Mouse (Mus musculus) MEL (cell line): ENCODE measurements at regions not wholly inside any gene's neighbourhood (a gene's known extent, or its start where the extent isn't known, plus 50 kb on each side); places are given as distances from the start of the nearest gene placed in this dataset.

Source experiments
- DNase-seq: peaks from one replicate; pipeline ENCODE4 v3.0.0; 2011; ENCODE audit warnings: low read depth, low spot score
- H3K27ac ChIP-seq: 2 replicates; pipeline ENCODE4 v1.5.1; 2012; ENCODE audit warnings: low read depth, mild to moderate bottlenecking, control low read depth, low read length, moderate library complexity; ENCODE audit not compliant: control insufficient read depth
- H3K27me3 ChIP-seq, 2 experiments: fragments of 150-350 bp in 1 of 2; sonication (generic) in 1 of 2; 2 replicates each; pipeline ENCODE4 v1.6.1; 2012; ENCODE audit warnings: low read length in 2 of 2, mild to moderate bottlenecking in 2 of 2, improper control_type of control experiment in 1 of 2, moderate library complexity in 1 of 2; ENCODE audit not compliant: insufficient read depth in 2 of 2, control insufficient read depth in 1 of 2
- H3K36me3 ChIP-seq, 2 experiments: 2 replicates each; pipeline ENCODE4 v1.6.1; 2012 to 2014; ENCODE audit warnings: low read length in 2 of 2, improper control_type of control experiment in 1 of 2, inconsistent platforms in 1 of 2, mild to moderate bottlenecking in 1 of 2; ENCODE audit not compliant: insufficient read depth in 2 of 2, control insufficient read depth in 1 of 2
- H3K4me1 ChIP-seq, 2 experiments: fragments of 150-350 bp in 1 of 2; sonication (generic) in 1 of 2; 2 replicates each; pipeline ENCODE4 v1.6.1; 2012; ENCODE audit warnings: low read length in 2 of 2, improper control_type of control experiment in 1 of 2, mild to moderate bottlenecking in 1 of 2; ENCODE audit not compliant: insufficient read depth in 2 of 2, control insufficient read depth in 1 of 2
- H3K4me3 ChIP-seq, 2 experiments: fragments of 150-350 bp in 1 of 2; sonication (generic) in 1 of 2; 2 replicates each; pipeline ENCODE4 v1.5.1; 2012; ENCODE audit warnings: low read depth in 2 of 2, low read length in 2 of 2, mild to moderate bottlenecking in 2 of 2, moderate library complexity in 2 of 2, control low read depth in 1 of 2, improper control_type of control experiment in 1 of 2; ENCODE audit not compliant: control insufficient read depth in 1 of 2, insufficient read depth in 1 of 2
- H3K79me2 ChIP-seq: 2 replicates; pipeline ENCODE4 v1.6.1; 2012; ENCODE audit warnings: mild to moderate bottlenecking, low read length, moderate library complexity; ENCODE audit not compliant: control insufficient read depth, poor library complexity, insufficient read depth
- H3K9ac ChIP-seq: 2 replicates; pipeline ENCODE4 v1.6.1; 2012; ENCODE audit warnings: low read depth, mild to moderate bottlenecking, control low read depth, low read length, moderate library complexity; ENCODE audit not compliant: control insufficient read depth, poor library complexity, severe bottlenecking
- H3K9me3 ChIP-seq: fragments of 150-350 bp; sonication (generic); replicated peaks from 2 replicates; pipeline ENCODE4 v1.6.1; 2012; ENCODE audit warnings: mild to moderate bottlenecking, low read length, improper control_type of control experiment, moderate library complexity; ENCODE audit not compliant: insufficient read depth
- BHLHE40 ChIP-seq: IDR thresholded peaks from 2 replicates; pipeline ENCODE4 v1.6.1; 2012; ENCODE audit warnings: low read depth, mild to moderate bottlenecking, inconsistent platforms, low read length, improper control_type of control experiment, borderline replicate concordance
- CHD1 ChIP-seq: IDR thresholded peaks from 2 replicates; pipeline ENCODE4 v1.6.1; 2012; ENCODE audit warnings: low read depth, mild to moderate bottlenecking, inconsistent platforms, low read length, improper control_type of control experiment
- CHD2 ChIP-seq: IDR thresholded peaks from 2 replicates; pipeline ENCODE4 v1.6.1; 2011; ENCODE audit warnings: low read length, improper control_type of control experiment
- CTCF ChIP-seq, 3 experiments: IDR thresholded peaks in 2 of 3; conservative IDR thresholded peaks in 1 of 3; 2 replicates each; pipeline ENCODE4 v1.5.1; 2011 to 2012; ENCODE audit warnings: low read length in 3 of 3, low read depth in 2 of 3, mild to moderate bottlenecking in 2 of 3, improper control_type of control experiment in 1 of 3, inconsistent platforms in 1 of 3, mixed read lengths in 1 of 3, moderate library complexity in 1 of 3; ENCODE audit not compliant: control insufficient read depth in 1 of 3, insufficient read depth in 1 of 3, poor library complexity in 1 of 3, severe bottlenecking in 1 of 3
- ELF1 ChIP-seq: IDR thresholded peaks from 2 replicates; pipeline ENCODE4 v1.6.1; 2014; ENCODE audit warnings: low read depth, mild to moderate bottlenecking, inconsistent platforms, low read length, improper control_type of control experiment, moderate library complexity
- GABPA ChIP-seq: IDR thresholded peaks from 2 replicates; pipeline ENCODE4 v1.6.1; 2012; ENCODE audit warnings: low read depth, mild to moderate bottlenecking, inconsistent platforms, low read length, improper control_type of control experiment, moderate library complexity
- HCFC1 ChIP-seq: IDR thresholded peaks from 2 replicates; pipeline ENCODE4 v1.6.1; 2012; ENCODE audit warnings: low read depth, mild to moderate bottlenecking, inconsistent platforms, low read length, improper control_type of control experiment, moderate library complexity
- JUND ChIP-seq: IDR thresholded peaks from 2 replicates; pipeline ENCODE4 v1.6.1; 2011; ENCODE audit warnings: low read depth, mild to moderate bottlenecking, improper control_type of control experiment, low read length
- MAFK ChIP-seq: IDR thresholded peaks from 2 replicates; pipeline ENCODE4 v1.6.1; 2011; ENCODE audit warnings: low read depth, mild to moderate bottlenecking, low read length, improper control_type of control experiment, borderline replicate concordance
- NRF1 ChIP-seq: IDR thresholded peaks from 2 replicates; pipeline ENCODE4 v1.6.1; 2014; ENCODE audit warnings: low read depth, mild to moderate bottlenecking, inconsistent platforms, low read length, improper control_type of control experiment, moderate library complexity; ENCODE audit not compliant: poor library complexity, insufficient read depth, severe bottlenecking
- POLR2A ChIP-seq, 2 experiments: IDR thresholded peaks; 2 replicates each; pipeline ENCODE4 v1.6.1; 2011 to 2012; ENCODE audit warnings: low read length in 2 of 2, mild to moderate bottlenecking in 2 of 2, control low read depth in 1 of 2, improper control_type of control experiment in 1 of 2, low read depth in 1 of 2, moderate library complexity in 1 of 2; ENCODE audit not compliant: control insufficient read depth in 1 of 2, insufficient read depth in 1 of 2, poor library complexity in 1 of 2
- POLR2AphosphoS5 ChIP-seq: IDR thresholded peaks from 2 replicates; pipeline ENCODE4 v1.6.1; 2012; ENCODE audit warnings: low read depth, borderline replicate concordance, mild to moderate bottlenecking, inconsistent platforms, low read length, moderate library complexity, mixed read lengths
- RAD21 ChIP-seq: IDR thresholded peaks from 2 replicates; pipeline ENCODE4 v1.6.1; 2011; ENCODE audit warnings: mild to moderate bottlenecking, low read depth, low read length, improper control_type of control experiment
- TAL1 ChIP-seq: IDR thresholded peaks from 2 replicates; pipeline ENCODE4 v1.6.1; 2012; ENCODE audit warnings: mild to moderate bottlenecking, inconsistent platforms, low read length, moderate library complexity, mixed read lengths
- TCF12 ChIP-seq: IDR thresholded peaks from 2 replicates; pipeline ENCODE4 v1.6.1; 2014; ENCODE audit warnings: low read depth, mild to moderate bottlenecking, inconsistent platforms, low read length, improper control_type of control experiment, moderate library complexity
- UBTF ChIP-seq: IDR thresholded peaks from 2 replicates; pipeline ENCODE4 v1.6.1; 2012; ENCODE audit warnings: low read depth, mild to moderate bottlenecking, inconsistent platforms, low read length, improper control_type of control experiment, moderate library complexity, borderline replicate concordance; ENCODE audit not compliant: insufficient read depth
- USF1 ChIP-seq: IDR thresholded peaks from 2 replicates; pipeline ENCODE4 v1.6.1; 2014; ENCODE audit warnings: low read depth, mild to moderate bottlenecking, inconsistent platforms, low read length, improper control_type of control experiment, moderate library complexity
- USF2 ChIP-seq, 2 experiments: IDR thresholded peaks; 2 replicates each; pipeline ENCODE4 v1.6.1; 2011 to 2012; ENCODE audit warnings: improper control_type of control experiment in 2 of 2, low read length in 2 of 2, borderline replicate concordance in 1 of 2, inconsistent platforms in 1 of 2, low read depth in 1 of 2, mild to moderate bottlenecking in 1 of 2; ENCODE audit not compliant: insufficient read depth in 1 of 2
- ZC3H11A ChIP-seq: IDR thresholded peaks from 2 replicates; pipeline ENCODE4 v1.6.1; 2012; ENCODE audit warnings: low read depth, mild to moderate bottlenecking, inconsistent platforms, low read length, improper control_type of control experiment
- ZKSCAN1 ChIP-seq: IDR thresholded peaks from 2 replicates; pipeline ENCODE4 v1.6.1; 2012; ENCODE audit warnings: low read depth, mild to moderate bottlenecking, inconsistent platforms, low read length, improper control_type of control experiment, moderate library complexity
- ZMIZ1 ChIP-seq: IDR thresholded peaks from 2 replicates; pipeline ENCODE4 v1.6.1; 2012; ENCODE audit warnings: low read depth, mild to moderate bottlenecking, inconsistent platforms, low read length, improper control_type of control experiment, moderate library complexity

- Histone ChIP-seq H3K27me3 (no peaks in the 10 kb centered on the region), H3K36me3 (no peaks in the 10 kb centered on the region), H3K9ac (no peak overlapping the region), H3K9me3 (no peaks in the 10 kb centered on the region), H3K27ac (no peak overlapping the region), H3K4me3 (no peak overlapping the region), H3K4me1 (no peaks in the 10 kb centered on the region), H3K79me2 (no peaks in the 10 kb centered on the region)
- DNase-seq: no peak
- TF ChIP-seq MAFK: no peak
- no peak for TF ChIP-seq ZC3H11A
- no peak for TF ChIP-seq POLR2A (IDR thresholded peaks at IDR 0.05; ENCODE audit: control insufficient read depth in 1 of 2, insufficient read depth in 1 of 2, low read depth in 1 of 2, low read length in 2 of 2, poor library complexity in 1 of 2)
- TF ChIP-seq RAD21: no peak
- no peak for TF ChIP-seq UBTF
- TF ChIP-seq TAL1: no peak
- TF ChIP-seq ZKSCAN1: no peak
- no peak for TF ChIP-seq ZMIZ1
Observed at GRCm38 (mm10) chr4:9141946-9142683, 903.3 kb upstream of the Car8 start.

- TF ChIP-seq ELF1 (no peak), MAFK (no peak), POLR2AphosphoS5 (no peak), HCFC1 (no peak), RAD21 (no peak), CHD1 (no peak), GABPA (no peak), NRF1 (no peak), CHD2 (no peak), BHLHE40 (no peak), UBTF (no peak), TCF12 (no peak), CTCF (IDR thresholded peaks at IDR 0.05 in 2 of 3, conservative IDR thresholded peaks at IDR 0.05 in 1 of 3; ENCODE audit: control insufficient read depth in 1 of 3, insufficient read depth in 1 of 3, low read depth in 2 of 3, low read length in 3 of 3, poor library complexity in 1 of 3, severe bottlenecking in 1 of 3) (no peak), USF2 (IDR thresholded peaks at IDR 0.05; ENCODE audit: borderline replicate concordance in 1 of 2, insufficient read depth in 1 of 2, low read depth in 1 of 2, low read length in 2 of 2) (no peak), USF1 (no peak), JUND (no peak)
- Histone ChIP-seq H3K4me3 (no peak overlapping the region), H3K9ac (no peak overlapping the region), H3K36me3 (no peaks in the 10 kb centered on the region), H3K27ac (no peak overlapping the region), H3K9me3 (no peaks in the 10 kb centered on the region), H3K79me2 (no peaks in the 10 kb centered on the region), H3K27me3 (no peaks in the 10 kb centered on the region), H3K4me1 (0 out of 4 replicates have a peak, but pooled peaks cover 0 to under 1% of the 10 kb centered on the region in 2 experiments)
- DNase-seq: no peak
Observed at GRCm38 (mm10) chr4:9140691-9141090, 901.9 kb upstream of the Car8 start.
